Mouse (Mus musculus): Measurements from ENCODE around the gene Men1.

The Men1 gene

DNA sequence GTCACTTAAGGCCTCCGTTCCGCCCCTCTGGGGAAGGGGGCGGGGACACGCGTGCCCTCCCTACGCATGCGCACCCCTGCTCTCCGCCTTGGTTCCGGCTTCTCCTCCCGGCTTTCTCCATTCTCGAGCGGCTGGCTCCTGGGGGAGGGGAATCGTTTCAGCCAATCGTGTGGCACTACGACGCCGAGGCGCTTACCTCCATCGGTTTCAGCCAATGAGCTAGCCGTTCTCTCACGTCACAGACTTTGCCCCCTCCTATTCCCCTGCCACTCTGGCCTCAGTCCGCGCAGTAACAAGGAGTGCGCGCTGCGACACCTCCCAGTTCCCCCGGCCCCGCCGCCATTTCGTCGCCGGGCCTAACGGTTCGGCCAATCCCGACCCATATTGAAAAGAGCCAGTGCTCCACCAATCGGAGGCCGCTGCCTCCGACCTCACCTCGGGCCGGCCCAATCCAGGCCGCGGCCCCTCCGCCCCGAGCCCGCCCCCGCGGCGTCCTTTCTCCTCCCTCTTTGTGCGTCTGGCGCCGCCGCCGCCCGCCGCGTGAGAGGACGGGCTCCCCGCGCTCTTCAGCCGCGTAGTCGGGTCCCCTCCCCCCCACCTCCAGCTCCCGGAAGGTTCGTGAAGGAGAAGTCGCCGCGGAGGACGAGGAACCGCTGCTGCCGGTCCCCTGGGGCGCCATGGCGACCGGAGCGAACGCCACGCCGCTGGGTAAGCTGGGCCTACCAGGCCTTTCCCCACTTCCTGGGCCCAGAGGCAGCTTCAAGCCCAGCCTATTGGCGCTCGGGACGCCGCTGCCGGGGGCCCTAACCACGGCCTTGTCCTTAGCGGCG, 28.8 kb downstream of the Men1 start, which contains the start of gene Sf1:
Gene Sf1 (plus strand): TSS at position 280 of the 830 bp plus-strand sequence.
- intact Hi-C loops (cut with DNase I), result no loop called here

DNA sequence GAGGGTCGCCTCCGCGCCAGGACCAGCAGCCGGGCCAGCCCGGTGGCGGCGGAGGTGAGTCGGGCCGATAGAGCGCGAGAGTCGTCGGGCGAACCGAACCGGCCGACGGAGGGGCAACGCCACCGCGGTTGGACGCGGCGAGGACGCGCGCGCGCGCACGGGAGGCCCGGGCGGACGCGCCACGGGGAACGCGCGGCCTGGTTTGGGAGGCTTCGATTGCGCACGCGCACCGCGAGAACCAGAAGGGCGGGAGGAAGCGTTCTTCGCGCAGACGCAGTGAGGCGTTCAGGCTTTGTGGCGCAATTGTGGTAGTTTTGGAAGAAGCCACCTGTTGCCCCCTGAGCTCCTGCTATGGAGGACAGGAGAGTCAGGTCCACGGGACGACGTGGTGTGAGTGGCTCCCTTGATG, 29.5 kb downstream of the Men1 start:
- intact Hi-C loops (cut with DNase I), result no loop called here

DNA sequence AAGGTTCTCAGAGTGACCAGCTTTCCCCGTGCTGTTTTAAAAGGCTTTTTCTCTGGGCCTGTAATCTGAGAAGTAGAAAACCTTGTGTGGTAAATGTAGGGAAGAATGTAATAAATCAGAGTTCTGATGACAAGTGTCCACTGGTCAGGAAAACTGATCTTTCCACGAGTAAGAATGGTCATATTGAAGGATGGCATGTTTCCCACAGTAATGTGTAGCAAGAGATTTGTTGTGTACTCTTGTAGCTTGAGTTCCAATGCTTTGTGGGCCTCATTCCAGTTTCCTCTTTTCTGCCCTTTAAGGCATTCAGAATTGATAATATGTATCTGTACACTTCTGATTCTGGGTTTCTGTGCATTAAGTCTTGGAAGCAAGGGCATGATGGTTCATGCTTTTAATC, 30.1 kb downstream of the Men1 start:
- intact Hi-C loops (cut with DNase I), result no loop called here

DNA sequence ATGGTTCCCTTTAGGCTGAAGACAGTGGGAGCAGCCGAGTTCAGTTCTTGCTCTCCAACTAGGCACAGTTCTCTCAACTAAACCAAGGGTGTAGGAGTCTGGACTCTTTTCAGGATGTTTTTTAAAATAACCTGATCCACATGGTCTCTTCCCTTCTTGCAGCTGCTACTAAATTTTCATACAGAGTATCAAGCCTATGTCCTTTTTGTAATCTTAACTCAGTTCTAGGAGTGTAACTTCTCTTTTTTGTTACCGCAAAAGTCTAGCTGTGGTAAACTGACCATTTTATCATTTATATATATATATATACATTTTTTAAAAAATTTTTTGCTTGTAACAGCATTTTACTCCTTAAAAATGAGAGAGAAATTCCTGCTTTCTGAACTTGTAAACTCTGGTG, 35.4 kb downstream of the Men1 start:
- intact Hi-C loops (cut with DNase I), result no loop called here

DNA sequence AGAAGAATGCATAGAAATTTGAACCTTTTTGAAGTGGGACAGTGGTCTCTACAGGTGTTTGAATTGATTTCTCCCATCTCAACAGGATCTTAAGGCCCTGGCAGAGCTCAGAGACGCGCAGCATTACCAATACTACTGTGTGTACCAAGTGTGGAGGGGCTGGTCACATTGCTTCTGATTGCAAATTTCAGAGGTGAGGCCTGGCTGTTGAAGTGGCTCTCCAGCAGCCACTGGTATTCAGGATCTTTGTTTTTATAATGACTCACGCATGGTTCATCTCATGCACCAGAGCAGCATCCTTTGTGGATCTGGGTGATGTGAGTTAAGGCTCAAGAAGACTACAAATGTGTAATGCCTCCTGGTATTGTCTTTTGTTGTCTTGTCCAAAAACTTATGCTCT, 37.7 kb downstream of the Men1 start:
- intact Hi-C loops (cut with DNase I), result no loop called here

DNA sequence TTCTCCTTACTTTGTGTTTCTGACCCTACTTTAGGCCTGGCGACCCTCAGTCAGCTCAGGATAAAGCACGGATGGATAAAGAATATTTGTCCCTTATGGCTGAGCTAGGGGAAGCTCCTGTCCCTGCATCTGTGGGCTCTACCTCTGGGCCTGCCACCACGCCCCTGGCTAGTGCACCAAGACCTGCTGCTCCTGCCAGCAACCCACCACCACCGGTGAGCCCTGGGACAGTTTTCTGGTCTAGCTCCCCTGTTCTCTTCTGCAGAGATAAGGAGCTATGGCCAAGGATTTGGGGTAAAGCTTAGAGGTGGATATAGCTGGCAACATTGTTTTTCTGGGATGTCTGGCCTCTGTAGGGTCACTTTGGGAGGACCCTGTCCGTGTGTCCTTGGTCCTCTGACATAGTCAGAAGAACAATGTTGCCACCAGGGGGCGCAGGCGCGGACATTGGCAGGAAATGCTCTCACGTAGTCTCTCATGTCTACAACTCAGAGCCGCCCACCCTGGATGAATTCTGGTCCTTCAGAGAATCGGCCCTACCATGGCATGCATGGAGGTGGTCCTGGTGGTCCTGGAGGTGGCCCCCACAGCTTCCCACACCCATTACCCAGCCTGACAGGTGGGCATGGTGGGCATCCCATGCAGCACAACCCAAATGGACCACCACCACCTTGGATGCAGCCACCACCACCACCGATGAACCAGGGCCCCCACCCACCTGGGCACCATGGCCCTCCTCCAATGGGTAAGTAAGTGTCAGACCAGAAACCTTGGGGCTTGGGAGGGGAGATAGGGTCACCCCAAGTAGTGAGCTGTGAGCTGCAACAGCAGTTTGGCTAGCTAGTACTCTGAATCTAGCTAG, 39.0 kb downstream of the Men1 start:
- intact Hi-C loops (cut with DNase I), result no loop called here

DNA sequence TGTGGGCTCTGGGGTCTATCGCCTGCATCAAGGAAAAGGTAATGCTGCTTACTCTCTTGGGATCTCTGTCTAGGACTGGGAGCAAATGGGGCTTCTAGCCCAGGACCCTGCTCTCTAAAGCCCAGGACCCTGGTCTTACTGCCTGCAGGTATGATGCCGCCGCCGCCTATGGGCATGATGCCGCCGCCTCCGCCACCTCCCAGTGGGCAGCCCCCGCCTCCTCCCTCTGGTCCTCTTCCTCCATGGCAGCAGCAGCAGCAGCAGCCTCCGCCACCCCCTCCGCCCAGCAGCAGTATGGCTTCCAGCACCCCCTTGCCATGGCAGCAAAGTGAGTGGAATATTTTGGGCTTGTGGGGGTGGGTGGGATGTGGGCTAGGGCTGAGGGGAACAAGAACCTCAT, 39.8 kb downstream of the Men1 start:
- intact Hi-C loops (cut with DNase I), result no loop called here

DNA sequence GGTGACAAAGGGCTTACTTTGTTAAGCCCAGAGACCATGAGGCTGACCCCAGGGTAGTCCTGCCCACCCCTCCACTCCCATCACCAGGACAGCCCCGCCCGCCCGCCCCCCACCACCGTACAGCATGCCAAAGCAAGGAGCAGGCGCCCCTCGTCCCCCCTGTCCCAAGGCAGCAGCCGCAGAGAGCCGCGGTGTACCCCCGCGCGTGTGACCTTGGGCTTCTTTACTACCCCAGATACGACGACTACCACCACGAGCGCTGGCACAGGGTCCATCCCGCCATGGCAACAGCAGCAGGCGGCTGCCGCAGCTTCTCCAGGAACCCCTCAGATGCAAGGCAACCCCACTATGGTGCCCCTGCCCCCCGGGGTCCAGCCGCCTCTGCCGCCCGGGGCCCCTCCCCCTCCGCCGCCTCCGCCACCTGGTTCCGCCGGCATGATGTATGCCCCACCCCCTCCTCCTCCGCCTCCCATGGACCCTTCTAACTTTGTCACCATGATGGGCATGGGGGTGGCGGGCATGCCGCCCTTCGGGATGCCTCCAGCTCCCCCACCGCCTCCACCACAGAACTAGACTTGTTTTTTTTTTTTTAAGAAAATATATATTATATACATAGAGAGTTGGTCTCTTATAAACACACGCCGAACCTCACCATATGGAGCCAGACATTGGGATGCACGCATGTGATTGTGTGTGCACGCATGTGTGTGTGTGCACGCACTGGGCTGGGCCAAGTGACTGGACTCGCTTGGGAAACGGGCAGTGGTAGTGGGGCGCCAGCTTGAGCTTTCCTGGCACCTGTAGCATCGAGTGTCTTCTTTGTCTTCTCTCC, 40.9 kb downstream of the Men1 start:
- intact Hi-C loops (cut with DNase I), result no loop called here

DNA sequence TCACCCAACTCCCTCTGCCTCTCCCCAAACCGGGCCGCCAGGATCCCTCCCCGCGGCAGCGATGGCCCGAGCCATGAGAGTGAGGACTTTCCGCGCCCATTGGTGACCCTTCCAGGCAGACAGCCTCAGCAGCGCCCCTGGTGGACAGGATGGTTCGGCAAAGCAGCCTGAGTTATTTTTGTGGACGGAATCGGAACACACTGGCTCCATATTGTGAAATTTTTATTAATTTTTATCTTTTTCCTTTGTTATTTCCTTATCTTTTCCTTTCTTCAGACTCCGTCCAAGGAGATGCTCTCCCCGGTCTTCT, 41.4 kb downstream of the Men1 start:
- intact Hi-C loops (cut with DNase I), result no loop called here

DNA sequence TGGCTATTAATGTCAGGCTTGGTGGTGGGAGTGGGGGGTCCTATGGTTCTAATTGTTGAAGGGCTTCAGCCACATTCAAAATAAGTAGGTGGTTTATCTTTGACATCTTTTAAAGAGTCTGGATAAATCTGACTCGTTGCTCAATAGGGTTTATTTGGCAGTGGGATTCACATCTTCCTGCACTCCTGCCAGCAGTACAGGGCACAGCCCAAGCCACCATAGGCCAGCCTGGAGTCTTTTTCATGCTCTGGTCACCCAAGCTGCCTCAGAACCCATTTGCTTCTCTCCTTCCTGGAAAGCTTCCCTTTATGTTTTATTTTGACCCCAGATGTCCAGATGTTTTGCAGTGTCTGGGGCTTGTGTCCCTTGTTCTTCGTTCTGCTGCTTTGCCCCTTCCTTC, 41.9 kb downstream of the Men1 start:
- intact Hi-C loops (cut with DNase I), result no loop called here

DNA sequence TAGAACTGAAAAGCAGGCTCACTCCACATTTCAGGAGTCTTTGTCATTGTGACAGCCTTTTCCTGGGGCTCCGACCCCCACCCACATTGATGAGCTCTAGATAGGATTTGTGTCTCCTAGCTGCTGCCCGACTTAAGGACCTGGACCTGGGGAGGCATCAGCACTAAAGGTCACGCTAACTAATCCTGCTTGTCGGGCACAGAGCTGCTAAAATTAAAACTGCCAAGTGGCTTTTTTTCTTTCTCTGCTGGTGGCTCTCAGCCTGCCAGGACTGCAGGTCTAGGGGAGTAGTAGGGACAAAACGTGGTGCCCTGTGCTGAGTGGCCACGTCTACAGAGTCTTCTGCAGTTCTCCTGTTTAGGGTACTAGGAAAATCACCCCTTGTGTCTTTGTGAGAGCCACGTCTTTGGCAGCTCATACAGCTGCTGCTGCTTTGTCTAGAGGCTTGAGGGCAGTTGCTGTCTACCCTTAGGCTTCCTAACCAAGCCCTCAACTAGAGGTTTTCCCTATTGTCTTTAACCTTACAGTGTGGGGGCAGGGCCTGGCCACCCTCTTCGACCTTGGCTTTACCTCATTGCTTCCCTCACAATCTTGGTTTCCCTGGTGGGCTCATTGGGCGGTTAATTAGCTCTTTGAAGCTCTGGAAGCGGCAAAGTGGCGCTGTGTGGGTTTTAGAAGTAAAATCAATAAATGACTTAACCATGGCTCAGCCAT, 42.7 kb downstream of the Men1 start:
- intact Hi-C loops (cut with DNase I), result no loop called here

DNA sequence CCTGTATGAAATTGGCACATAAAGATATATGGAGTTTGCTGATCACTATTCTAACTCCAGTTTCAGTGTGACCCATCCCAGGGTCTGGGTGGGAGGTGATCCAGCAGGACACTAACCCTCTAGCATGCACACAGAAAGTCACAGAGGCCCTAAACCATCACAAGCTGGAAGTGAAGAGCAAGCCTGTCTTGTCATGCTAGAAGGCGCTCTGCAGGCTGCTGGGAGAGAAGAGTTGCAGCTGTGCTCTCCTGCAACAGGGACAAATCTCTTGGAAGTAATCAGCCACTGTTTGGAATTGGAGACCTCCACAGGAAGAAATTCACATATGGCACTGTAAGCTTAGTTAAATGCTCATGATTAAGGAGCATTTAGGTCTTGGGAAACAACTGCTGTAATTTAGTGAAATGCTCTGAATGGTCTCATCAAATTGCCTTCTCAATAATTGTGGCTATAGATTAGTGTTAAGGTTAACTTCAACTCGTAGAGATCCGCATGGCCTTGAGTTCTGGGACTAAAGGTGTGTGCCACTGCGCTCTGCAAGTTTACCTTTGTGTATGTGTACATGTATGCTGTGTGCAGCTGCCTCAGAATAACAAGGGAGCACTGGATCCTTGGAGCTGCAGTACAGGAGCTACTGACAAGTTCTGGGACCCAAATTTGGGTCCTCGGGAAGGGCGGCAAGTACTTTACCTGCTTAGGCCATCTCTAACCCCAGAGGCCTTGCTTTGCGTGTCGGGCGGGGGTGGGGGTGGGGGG, 45.8 kb downstream of the Men1 start:
- intact Hi-C loops (cut with DNase I), result no loop called here

DNA sequence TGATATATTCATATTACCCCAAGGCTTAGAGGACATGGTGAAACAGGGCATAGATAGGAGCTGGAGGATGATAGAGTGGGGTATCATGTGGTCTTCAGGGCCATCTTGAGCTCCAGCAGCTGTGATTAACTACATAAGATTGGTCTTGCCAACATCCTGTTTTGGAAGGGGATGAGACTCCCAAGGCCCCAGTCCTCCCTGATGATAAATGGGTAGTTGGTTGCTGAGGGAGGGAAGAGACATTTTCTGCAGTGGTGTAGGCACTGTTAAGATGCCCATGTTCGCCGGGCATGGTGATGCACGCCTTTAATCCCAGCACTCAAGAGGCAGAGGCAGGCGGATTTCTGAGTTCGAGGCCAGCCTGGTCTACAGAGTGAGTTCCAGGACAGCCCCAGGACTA, 46.5 kb downstream of the Men1 start:
- intact Hi-C loops (cut with DNase I), result no loop called here

DNA sequence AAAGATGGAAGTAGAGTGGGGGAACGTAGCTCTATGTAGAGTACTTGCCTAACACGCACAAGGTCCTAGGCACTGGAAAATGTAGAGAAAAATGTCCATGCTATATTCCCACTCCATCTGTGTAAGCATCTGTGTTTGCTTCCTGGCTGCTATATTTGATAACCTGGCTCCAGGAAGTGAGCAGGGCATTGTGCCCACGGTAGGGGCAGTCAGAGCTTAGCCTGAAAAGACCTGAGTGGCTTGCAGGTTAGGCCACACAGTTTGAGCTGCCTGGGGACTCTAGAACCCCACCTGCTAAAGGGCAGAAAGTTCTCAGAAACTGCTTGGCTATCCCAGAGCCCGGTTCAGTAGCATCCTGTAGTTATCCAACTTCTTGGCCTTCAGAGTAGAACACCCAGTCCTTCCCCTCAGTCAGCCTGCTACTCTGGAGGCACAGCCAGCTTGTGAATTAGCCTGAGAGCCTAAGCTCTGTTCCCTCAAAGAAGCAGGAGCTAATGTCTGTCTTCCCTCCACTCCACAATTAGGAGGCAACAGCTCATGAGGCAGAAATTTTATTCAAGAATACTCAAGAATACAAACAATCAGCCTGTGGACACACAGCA, 47.6 kb downstream of the Men1 start:
- intact Hi-C loops (cut with DNase I), result no loop called here

DNA sequence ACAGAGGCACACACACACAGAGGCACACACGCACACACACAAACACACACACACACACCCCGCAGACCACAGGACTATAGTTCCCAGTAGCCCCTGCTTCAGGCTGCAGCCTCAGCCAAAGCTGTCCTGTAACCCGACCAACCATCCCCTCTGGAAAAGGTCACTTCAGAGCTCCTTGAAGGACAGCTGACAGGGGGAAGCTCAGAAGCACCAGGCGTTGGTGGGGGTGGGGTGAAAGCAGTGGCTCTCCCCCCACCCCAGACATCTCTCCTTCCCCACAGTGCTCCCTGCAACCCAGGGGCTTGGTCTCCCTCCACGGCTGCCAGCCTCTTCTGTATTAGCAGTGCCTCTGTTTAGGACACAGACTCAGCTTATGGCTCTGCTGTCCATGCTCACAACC, 48.7 kb downstream of the Men1 start:
- intact Hi-C loops (cut with DNase I), result no loop called here

DNA sequence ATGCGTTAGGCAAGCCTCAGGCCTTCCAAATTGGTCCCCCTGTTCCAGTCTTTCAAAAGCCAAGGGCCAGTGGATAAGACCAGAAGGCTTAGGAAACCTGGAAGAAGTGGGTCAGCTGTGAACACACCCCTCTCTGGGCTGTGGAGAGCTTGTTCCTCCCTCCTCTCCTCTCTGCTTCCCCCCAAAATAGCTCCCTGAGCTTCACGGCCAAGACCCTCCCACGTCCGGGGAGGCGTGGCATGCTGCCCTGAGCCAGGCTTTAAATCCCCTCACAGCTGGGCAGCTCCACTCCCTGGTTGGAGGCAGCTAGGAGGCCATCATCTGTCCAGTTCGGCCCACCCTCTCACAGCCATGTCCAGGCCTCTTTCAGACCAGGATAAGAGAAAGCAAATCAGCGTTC, 49.3 kb downstream of the Men1 start, which contains the start of gene Pygm:
Gene Pygm (plus strand): TSS at position 272 of the 400 bp plus-strand sequence.
- intact Hi-C loops (cut with DNase I), result no loop called here

DNA sequence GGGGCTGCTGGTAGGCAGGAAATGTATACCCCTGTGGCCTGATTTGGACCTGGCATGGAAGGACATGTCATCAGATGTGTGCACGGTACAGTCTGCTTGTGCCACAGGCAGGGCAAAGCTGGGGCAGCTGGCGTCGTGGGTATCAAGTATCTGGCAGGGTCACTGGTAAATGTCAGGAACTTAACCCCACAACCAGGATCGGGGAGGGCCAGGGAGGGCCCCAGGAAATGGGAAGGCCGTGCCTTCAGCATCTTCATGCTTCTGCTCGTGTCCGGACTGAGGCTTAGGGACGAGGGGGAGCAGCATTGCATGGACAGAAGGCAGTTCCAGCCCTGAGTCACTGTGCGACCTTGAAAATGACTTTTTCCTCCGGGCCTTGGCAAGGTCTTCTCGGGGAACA, 50.2 kb downstream of the Men1 start:
- intact Hi-C loops (cut with DNase I), result no loop called here

DNA sequence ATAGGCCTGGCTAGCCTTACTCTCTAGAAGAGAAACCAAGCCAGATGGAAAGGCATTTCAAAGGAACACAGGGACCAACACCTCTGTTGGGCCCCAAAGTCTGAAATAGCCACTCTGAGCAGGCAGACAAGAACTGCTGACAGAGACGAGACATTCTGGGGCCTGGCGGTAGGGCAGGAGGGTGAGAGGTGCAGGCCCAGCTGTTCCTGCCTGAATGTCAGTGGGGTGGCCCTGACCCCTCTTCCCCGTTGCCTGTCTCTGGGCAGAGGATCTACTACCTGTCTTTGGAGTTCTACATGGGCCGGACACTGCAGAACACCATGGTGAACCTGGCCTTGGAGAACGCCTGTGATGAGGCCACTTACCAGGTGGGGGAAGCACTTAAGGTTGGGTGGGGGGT, 50.6 kb downstream of the Men1 start:
- intact Hi-C loops (cut with DNase I), result no loop called here

DNA sequence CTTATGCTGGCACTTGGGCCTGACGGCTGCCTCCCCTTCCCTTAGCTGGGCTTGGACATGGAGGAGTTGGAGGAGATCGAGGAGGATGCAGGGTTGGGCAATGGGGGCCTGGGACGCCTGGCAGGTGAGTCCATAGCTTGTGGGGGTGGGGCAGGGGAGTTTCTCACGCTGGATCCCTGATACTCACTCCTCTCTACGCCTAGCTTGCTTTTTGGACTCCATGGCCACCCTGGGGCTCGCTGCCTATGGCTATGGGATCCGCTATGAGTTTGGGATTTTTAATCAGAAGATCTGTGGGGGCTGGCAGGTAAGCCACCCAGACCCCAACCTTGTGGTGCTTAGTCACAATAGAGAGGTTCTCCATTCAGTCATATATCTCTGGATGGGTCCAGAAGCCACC, 51.0 kb downstream of the Men1 start:
- intact Hi-C loops (cut with DNase I), result no loop called here

DNA sequence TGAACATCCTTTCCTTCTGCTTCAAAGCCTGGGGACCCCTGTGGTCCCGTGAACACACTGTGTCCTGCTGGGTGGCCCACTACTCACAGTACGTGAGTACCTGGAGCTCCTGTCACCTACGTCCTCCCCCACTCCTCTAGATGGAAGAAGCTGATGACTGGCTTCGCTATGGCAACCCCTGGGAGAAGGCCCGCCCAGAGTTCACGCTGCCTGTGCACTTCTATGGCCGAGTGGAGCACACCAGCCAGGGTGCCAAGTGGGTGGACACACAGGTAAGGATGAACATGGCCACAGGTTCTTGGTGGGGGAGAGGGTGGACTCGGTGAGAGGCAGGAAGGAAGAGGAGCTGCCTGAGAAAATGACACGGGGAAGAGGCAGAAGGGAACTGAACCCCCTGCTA, 51.5 kb downstream of the Men1 start:
- intact Hi-C loops (cut with DNase I), result no loop called here

All from adrenal gland (tissue).